Mouse (Mus musculus): Measurements from ENCODE around the gene Ccn6. TPM values are rescaled to one million over a fixed set of nuclear protein-coding genes. Genes with fewer than 3 reads are reported as not detected.

Gene Ccn6
- total RNA-seq (2023), result under 1 TPM; 0.38 to 0.41 TPM

GRCm38 (mm10) chr10:39163694-39164093, at the start of gene Ccn6:
Gene Ccn6 (minus strand): TSS chr10:39163794.

GRCm38 (mm10) chr10:39133462-39134310, 29.9 kb downstream of the Ccn6 start, which contains the start of the genes Fam229b and Tube1:
Gene Fam229b (minus strand): TSS chr10:39133914.
Gene Tube1 (plus strand): TSS chr10:39133976.

Other genes starting within 250 kb of the Ccn6 start
- under 1 TPM in 1 of 2 experiments, not detected in 1; 0.26 TPM for gene Lama4, start 198.3 kb downstream of the Ccn6 start, total RNA-seq (2023)
- not detected for gene Fam229b, start 29.9 kb downstream of the Ccn6 start, total RNA-seq (2023)
- gene Tube1, start 29.8 kb downstream of the Ccn6 start, total RNA-seq (2023), result 1 to 10 TPM; 7.8 to 8.4 TPM
- gene Fyn, start 205.1 kb upstream of the Ccn6 start, total RNA-seq (2023), result 100 to 1,000 TPM; 249 to 271 TPM

Data from T-cell, adult 66 days (primary cell).